Mouse (Mus musculus) megakaryocyte progenitor cell, adult 5-6 weeks (primary cell): ENCODE data around the gene Commd3. TPM values are rescaled to one million over a fixed set of nuclear protein-coding genes. Genes with fewer than 3 reads are reported as not detected.

ENCODE experiments used
- ATAC-seq: replicated peaks from 2 replicates; pipeline ENCODE4 v1.8.0; 2016; ENCODE audit warnings: mild to moderate bottlenecking, moderate TSS enrichment, inconsistent platforms; ENCODE audit not compliant: poor library complexity
- total RNA-seq, 2 experiments: library from RNA; stranded (forward) in 1 of 2; stranded (reverse) in 1 of 2; fragments of 157-497, 149-512 nt in 1 of 2; fragments of 200-1000 nt in 1 of 2; gene quantifications; 2 replicates each; pipeline versions ENCODE4 v1.2.3 to v1.2.4; 2015 to 2017

Commd3 gene
- total RNA-seq, 2 experiments from 2014 or later, result 147 to 175 TPM

DNA sequence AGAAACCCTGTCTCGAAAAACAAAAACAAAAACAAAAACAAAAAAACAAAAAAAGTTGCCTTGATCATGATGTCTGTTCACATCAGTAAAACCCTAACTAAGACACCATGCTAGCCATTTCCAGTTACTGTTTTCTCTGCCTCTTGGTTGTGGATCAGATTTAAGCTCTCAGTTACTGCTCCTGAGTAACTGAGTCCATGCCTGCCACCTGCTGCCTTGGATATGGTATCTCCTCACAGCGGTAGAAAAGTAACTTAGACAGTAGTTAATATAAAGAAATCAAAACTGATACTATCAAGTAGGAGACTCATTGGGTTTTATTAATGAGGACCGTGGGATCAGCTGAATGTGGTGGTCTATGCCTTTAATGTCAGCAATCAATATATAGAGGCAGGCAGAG, 42.2 kb downstream of the Commd3 start:
- no peak for ATAC-seq

DNA sequence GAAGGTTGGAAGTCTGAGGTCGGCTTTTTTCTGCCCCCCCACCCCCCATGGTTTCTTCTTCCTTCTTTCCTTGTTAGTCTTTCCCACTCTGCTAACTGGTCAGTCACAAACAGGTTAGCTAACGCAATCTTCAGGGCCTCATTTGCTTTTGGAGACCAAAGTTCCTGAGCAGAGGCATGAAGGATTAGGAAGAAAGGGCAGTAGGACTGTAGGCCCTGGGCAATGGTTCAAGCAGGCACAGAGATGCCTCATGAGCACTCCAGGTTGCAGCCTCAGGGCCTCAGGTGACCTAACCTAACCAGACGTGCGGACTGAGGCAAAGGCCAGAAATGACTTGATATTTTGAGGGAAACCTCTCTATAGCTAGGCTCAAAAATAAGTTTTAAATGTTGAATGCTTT, 46.3 kb downstream of the Commd3 start:
- ATAC-seq, result no peak

DNA sequence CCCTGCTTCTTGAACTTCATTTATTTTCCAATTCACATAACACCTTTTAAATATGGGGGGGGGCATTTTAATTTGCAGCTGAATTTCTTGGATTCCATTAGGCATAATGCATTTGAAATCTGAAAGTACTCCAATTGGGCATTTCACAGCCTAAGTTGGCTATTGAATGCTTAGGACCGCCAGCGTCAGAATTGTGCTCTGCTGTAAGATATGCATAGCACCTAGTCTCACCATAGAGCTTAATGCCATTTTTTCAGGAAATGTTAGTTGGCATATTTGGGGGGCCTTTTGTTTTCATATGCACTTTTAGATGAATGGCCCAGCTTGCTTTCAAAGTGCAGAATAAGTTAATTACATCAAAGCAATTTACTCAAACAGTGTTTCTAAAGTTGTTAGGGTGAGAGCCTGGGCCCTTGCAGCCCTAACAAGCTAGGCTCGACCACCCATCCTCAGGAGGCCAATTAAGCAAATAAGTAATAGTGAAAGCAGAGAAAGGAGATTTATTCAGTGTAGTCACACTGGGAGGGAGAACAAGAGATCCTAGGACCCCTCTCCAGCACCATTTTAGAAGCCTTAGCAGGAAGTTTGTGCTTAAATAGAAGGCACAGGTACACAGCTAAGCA, 50.1 kb downstream of the Commd3 start:
- no peak for ATAC-seq

DNA sequence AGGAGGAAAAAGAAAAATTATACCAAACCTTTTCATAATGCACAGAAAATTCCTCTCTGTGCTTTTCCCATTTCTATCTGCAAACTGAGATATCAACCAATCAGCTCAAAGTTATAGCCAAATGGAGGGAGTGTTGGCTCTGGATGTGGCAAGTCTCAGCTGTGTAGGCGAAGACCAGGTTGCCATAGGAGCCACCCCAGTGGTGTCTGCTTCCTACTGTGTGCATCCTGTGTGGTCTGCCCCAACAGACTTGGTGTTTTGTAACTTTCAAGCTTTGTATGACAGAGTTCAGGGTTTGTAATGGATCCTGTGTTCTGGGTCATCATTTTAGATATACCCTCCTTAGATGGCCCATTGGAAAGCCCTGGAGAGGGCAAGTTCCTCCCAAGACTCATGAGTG, 52.3 kb downstream of the Commd3 start:
- peak; percentile 95 for ATAC-seq

Other genes starting within 250 kb of the Commd3 start
- gene Bmi1, start 4.6 kb downstream of the Commd3 start, total RNA-seq (2015), result 53.2 and 56.6 TPM in 2 replicates
- gene Bmi1, start 4.6 kb downstream of the Commd3 start, total RNA-seq (2017), result 37.4 and 41.2 TPM in 2 replicates
- gene Spag6, start 21.6 kb downstream of the Commd3 start, total RNA-seq (2015), result not detected in 2 replicates
- gene Spag6, start 21.6 kb downstream of the Commd3 start, total RNA-seq (2017), result not detected in 2 replicates